Mouse (Mus musculus): ENCODE results near the gene Epo. TPM values are rescaled to one million over a fixed set of nuclear protein-coding genes. Genes with fewer than 3 reads are reported as not detected.

Epo gene
- polyA plus RNA-seq, 1 experiment, result not detected

GRCm38 (mm10) chr5:137487616-137488015, 45.4 kb downstream of the Epo start:
- peaks cover 59% of the 10 kb centered on the region for H3K27me3 ChIP-seq (ENCODE audit: control insufficient read depth, insufficient read depth, insufficient read length)
- no peak overlapping the region for H3ac ChIP-seq (ENCODE audit: control insufficient read depth, insufficient read length, low read depth)
- TF ChIP-seq MAX (IDR thresholded peaks at IDR 0.05) (no peak), CTCF (IDR thresholded peaks at IDR 0.05; ENCODE audit: control insufficient read depth, insufficient read depth, insufficient read length) (no peak), FOSL1 (IDR thresholded peaks at IDR 0.05; ENCODE audit: insufficient read depth, low read length, poor library complexity, severe bottlenecking) (no peak), MYOG (IDR thresholded peaks at IDR 0.05; ENCODE audit: control insufficient read depth, extremely low read depth, insufficient read length) (no peak), MYOD1 (IDR thresholded peaks at IDR 0.05; ENCODE audit: control insufficient read depth, insufficient read length, low read depth) (no peak), CEBPB (IDR thresholded peaks at IDR 0.05; ENCODE audit: low read depth) (no peak), USF1 (IDR thresholded peaks at IDR 0.05; ENCODE audit: low read depth) (no peak)
- H3K36me3 ChIP-seq (ENCODE audit: control insufficient read depth, insufficient read depth), result no peaks in the 10 kb centered on the region
- H3K4me3 ChIP-seq (ENCODE audit: insufficient read depth, poor library complexity, severe bottlenecking), result no peak overlapping the region
- H3K79me3 ChIP-seq (ENCODE audit: low read depth), result no peaks in the 10 kb centered on the region
- H3K79me2 ChIP-seq (ENCODE audit: control insufficient read depth, insufficient read depth), result no peaks in the 10 kb centered on the region

- H3K36me3 ChIP-seq (ENCODE audit: control insufficient read depth, insufficient read depth), result no peaks in the 10 kb centered on the region
- no peak overlapping the region for H3ac ChIP-seq (ENCODE audit: control insufficient read depth, insufficient read length, low read depth)
- no peaks in the 10 kb centered on the region for H3K79me2 ChIP-seq (ENCODE audit: control insufficient read depth, insufficient read depth)
- H3K27me3 ChIP-seq (ENCODE audit: control insufficient read depth, insufficient read depth, insufficient read length), result peaks cover 65% of the 10 kb centered on the region
- H3K79me3 ChIP-seq (ENCODE audit: low read depth), result no peaks in the 10 kb centered on the region
- TF ChIP-seq MYOG (IDR thresholded peaks at IDR 0.05; ENCODE audit: control insufficient read depth, extremely low read depth, insufficient read length) (no peak), CTCF (IDR thresholded peaks at IDR 0.05; ENCODE audit: control insufficient read depth, insufficient read depth, insufficient read length) (no peak), MYOD1 (IDR thresholded peaks at IDR 0.05; ENCODE audit: control insufficient read depth, insufficient read length, low read depth) (no peak), USF1 (IDR thresholded peaks at IDR 0.05; ENCODE audit: low read depth) (no peak), MAX (IDR thresholded peaks at IDR 0.05) (no peak), CEBPB (IDR thresholded peaks at IDR 0.05; ENCODE audit: low read depth) (no peak), FOSL1 (IDR thresholded peaks at IDR 0.05; ENCODE audit: insufficient read depth, low read length, poor library complexity, severe bottlenecking) (no peak)
- H3K4me3 ChIP-seq (ENCODE audit: insufficient read depth, poor library complexity, severe bottlenecking), result no peak overlapping the region
These were observed 47.2 kb downstream of the Epo start for GRCm38 (mm10) chr5:137485851-137486155.

- TF ChIP-seq MYOG (IDR thresholded peaks at IDR 0.05; ENCODE audit: control insufficient read depth, extremely low read depth, insufficient read length) (no peak), CTCF (IDR thresholded peaks at IDR 0.05; ENCODE audit: control insufficient read depth, insufficient read depth, insufficient read length) (no peak), CEBPB (IDR thresholded peaks at IDR 0.05; ENCODE audit: low read depth) (no peak), MAX (IDR thresholded peaks at IDR 0.05) (no peak), USF1 (IDR thresholded peaks at IDR 0.05; ENCODE audit: low read depth) (no peak), MYOD1 (IDR thresholded peaks at IDR 0.05; ENCODE audit: control insufficient read depth, insufficient read length, low read depth) (no peak), FOSL1 (IDR thresholded peaks at IDR 0.05; ENCODE audit: insufficient read depth, low read length, poor library complexity, severe bottlenecking) (no peak)
- Histone ChIP-seq H3K27me3 (ENCODE audit: control insufficient read depth, insufficient read depth, insufficient read length) (peaks cover 67% of the 10 kb centered on the region), H3K36me3 (ENCODE audit: control insufficient read depth, insufficient read depth) (no peaks in the 10 kb centered on the region), H3K79me3 (ENCODE audit: low read depth) (no peaks in the 10 kb centered on the region), H3ac (ENCODE audit: control insufficient read depth, insufficient read length, low read depth) (no peak overlapping the region), H3K4me3 (ENCODE audit: insufficient read depth, poor library complexity, severe bottlenecking) (no peak overlapping the region), H3K79me2 (ENCODE audit: control insufficient read depth, insufficient read depth) (no peaks in the 10 kb centered on the region)
These were observed 47.8 kb downstream of the Epo start for GRCm38 (mm10) chr5:137485071-137485850.

- H3K79me2 ChIP-seq (ENCODE audit: control insufficient read depth, insufficient read depth), result no peaks in the 10 kb centered on the region
- H3K27me3 ChIP-seq (ENCODE audit: control insufficient read depth, insufficient read depth, insufficient read length), result peaks cover 63% of the 10 kb centered on the region
- H3K36me3 ChIP-seq (ENCODE audit: control insufficient read depth, insufficient read depth), result no peaks in the 10 kb centered on the region
- H3ac ChIP-seq (ENCODE audit: control insufficient read depth, insufficient read length, low read depth), result no peak overlapping the region
- no peaks in the 10 kb centered on the region for H3K79me3 ChIP-seq (ENCODE audit: low read depth)
- TF ChIP-seq MYOD1 (IDR thresholded peaks at IDR 0.05; ENCODE audit: control insufficient read depth, insufficient read length, low read depth), result no peak
- TF ChIP-seq FOSL1 (IDR thresholded peaks at IDR 0.05; ENCODE audit: insufficient read depth, low read length, poor library complexity, severe bottlenecking), result no peak
- no peak for TF ChIP-seq USF1 (IDR thresholded peaks at IDR 0.05; ENCODE audit: low read depth)
- TF ChIP-seq CEBPB (IDR thresholded peaks at IDR 0.05; ENCODE audit: low read depth), result no peak
- no peak for TF ChIP-seq MYOG (IDR thresholded peaks at IDR 0.05; ENCODE audit: control insufficient read depth, extremely low read depth, insufficient read length)
- no peak for TF ChIP-seq CTCF (IDR thresholded peaks at IDR 0.05; ENCODE audit: control insufficient read depth, insufficient read depth, insufficient read length)
- no peak for TF ChIP-seq MAX (IDR thresholded peaks at IDR 0.05)
- H3K4me3 ChIP-seq (ENCODE audit: insufficient read depth, poor library complexity, severe bottlenecking), result no peak overlapping the region
These were observed 51.1 kb downstream of the Epo start for GRCm38 (mm10) chr5:137481897-137482296.

GRCm38 (mm10) chr5:137481138-137481537, 51.9 kb downstream of the Epo start:
- no peaks in the 10 kb centered on the region for H3K79me3 ChIP-seq (ENCODE audit: low read depth)
- peaks cover 66% of the 10 kb centered on the region for H3K27me3 ChIP-seq (ENCODE audit: control insufficient read depth, insufficient read depth, insufficient read length)
- no peak overlapping the region for H3ac ChIP-seq (ENCODE audit: control insufficient read depth, insufficient read length, low read depth)
- TF ChIP-seq CTCF (IDR thresholded peaks at IDR 0.05; ENCODE audit: control insufficient read depth, insufficient read depth, insufficient read length) (peak; percentile 37), CEBPB (IDR thresholded peaks at IDR 0.05; ENCODE audit: low read depth) (no peak)
- no peaks in the 10 kb centered on the region for H3K79me2 ChIP-seq (ENCODE audit: control insufficient read depth, insufficient read depth)
- no peaks in the 10 kb centered on the region for H3K36me3 ChIP-seq (ENCODE audit: control insufficient read depth, insufficient read depth)
- H3K4me3 ChIP-seq (ENCODE audit: insufficient read depth, poor library complexity, severe bottlenecking), result no peak overlapping the region

- peaks cover 61% of the 10 kb centered on the region for H3K27me3 ChIP-seq (ENCODE audit: control insufficient read depth, insufficient read depth, insufficient read length)
- TF ChIP-seq MAX (IDR thresholded peaks at IDR 0.05) (no peak), MYOG (IDR thresholded peaks at IDR 0.05; ENCODE audit: control insufficient read depth, extremely low read depth, insufficient read length) (no peak), CTCF (IDR thresholded peaks at IDR 0.05; ENCODE audit: control insufficient read depth, insufficient read depth, insufficient read length) (no peak), MYOD1 (IDR thresholded peaks at IDR 0.05; ENCODE audit: control insufficient read depth, insufficient read length, low read depth) (no peak), FOSL1 (IDR thresholded peaks at IDR 0.05; ENCODE audit: insufficient read depth, low read length, poor library complexity, severe bottlenecking) (no peak), USF1 (IDR thresholded peaks at IDR 0.05; ENCODE audit: low read depth) (no peak), CEBPB (IDR thresholded peaks at IDR 0.05; ENCODE audit: low read depth) (no peak)
These were observed 56.1 kb downstream of the Epo start, which contains the start of gene Zan for GRCm38 (mm10) chr5:137476964-137477363. Zan (minus strand) TSS chr5:137477064.

More at GRCm38 (mm10) chr5:137476964-137477363, 56.1 kb downstream of the Epo start, which contains the start of gene Zan:
- Histone ChIP-seq H3K4me3 (ENCODE audit: insufficient read depth, poor library complexity, severe bottlenecking) (no peak within 1 kb of the TSS), H3ac (ENCODE audit: control insufficient read depth, insufficient read length, low read depth) (no peak within 1 kb of the TSS), H3K79me3 (ENCODE audit: low read depth) (no peaks in the 10 kb centered on the region), H3K36me3 (ENCODE audit: control insufficient read depth, insufficient read depth) (no peaks in the 10 kb centered on the region), H3K79me2 (ENCODE audit: control insufficient read depth, insufficient read depth) (no peaks in the 10 kb centered on the region)

Measured in C2C12 (cell line).